Mouse (Mus musculus): ENCODE results near the gene Olfr969. TPM values are rescaled to one million over a fixed set of nuclear protein-coding genes. Genes with fewer than 3 reads are reported as not detected.
"Not testable (repeated sequence)": the region's sequence is repeated elsewhere in the genome, so short reads cannot be mapped to it uniquely, and the experiment has no call there.

The Olfr969 gene
- total RNA-seq (2014; fragmentation: Nextera tagmentation) (not detected in 2 replicates), total RNA-seq (2017) (not detected in 2 replicates), polyA plus RNA-seq (2012) (not detected in 2 replicates)

- DNase-seq (ENCODE audit: low spot score) = no peak
- no peaks in the 10 kb centered on the region for H3K9me3 ChIP-seq (replicated peaks)
- no peaks in the 10 kb centered on the region for H3K4me1 ChIP-seq (ENCODE audit: insufficient read depth, low read depth, low read length)
- no peak within 1 kb of the TSS for H3K4me3 ChIP-seq (ENCODE audit: low read depth, low read length)
- no peaks in the 10 kb centered on the region for H3K36me3 ChIP-seq (replicated peaks)
- no peak for ATAC-seq (ENCODE audit: extremely low read depth, insufficient number of reproducible peaks, low FRiP score, poor library complexity, severe bottlenecking)
- no peaks in the 10 kb centered on the region for H3K27me3 ChIP-seq (ENCODE audit: insufficient read depth, low read length)
- TF ChIP-seq CTCF (IDR thresholded peaks at IDR 0.05; ENCODE audit: low read depth, low read length) = no peak
- TF ChIP-seq POLR2AphosphoS5 (IDR thresholded peaks at IDR 0.05; ENCODE audit: insufficient replicate concordance, low read depth, low read length) = no peak
- TF ChIP-seq GATA1 (IDR thresholded peaks at IDR 0.05; ENCODE audit: borderline replicate concordance, low read length) = no peak
- no peak for TF ChIP-seq TAL1 (conservative IDR thresholded peaks at IDR 0.05; ENCODE audit: low read depth, low read length)
Measured at GRCm38 (mm10) chr9:39790558-39790957, at the start of gene Olfr969. Gene Olfr969, plus strand, starts transcription at chr9:39790945.

- no peaks in the 10 kb centered on the region for H3K4me1 ChIP-seq (ENCODE audit: insufficient read depth, low read depth, low read length)
- H3K36me3 ChIP-seq (replicated peaks) = no peaks in the 10 kb centered on the region
- TF ChIP-seq GATA1 (IDR thresholded peaks at IDR 0.05; ENCODE audit: borderline replicate concordance, low read length) = no peak
- TF ChIP-seq POLR2AphosphoS5 (IDR thresholded peaks at IDR 0.05; ENCODE audit: insufficient replicate concordance, low read depth, low read length) = no peak
- TF ChIP-seq CTCF (IDR thresholded peaks at IDR 0.05; ENCODE audit: low read depth, low read length) = no peak
- TF ChIP-seq GATA2 (IDR thresholded peaks at IDR 0.05; ENCODE audit: borderline replicate concordance, low read depth, low read length) = no peak
- TF ChIP-seq TAL1 (conservative IDR thresholded peaks at IDR 0.05; ENCODE audit: low read depth, low read length) = no peak
- no peak for DNase-seq (ENCODE audit: low spot score)
- no peaks in the 10 kb centered on the region for H3K27me3 ChIP-seq (ENCODE audit: insufficient read depth, low read length)
- no peak within 1 kb of the TSS for H3K4me3 ChIP-seq (ENCODE audit: low read depth, low read length)
- ATAC-seq (ENCODE audit: extremely low read depth, insufficient number of reproducible peaks, low FRiP score, poor library complexity, severe bottlenecking) = no peak
- H3K9me3 ChIP-seq (replicated peaks) = peaks cover 2% of the 10 kb centered on the region; the same call in 1 of the 2 replicates
Measured at GRCm38 (mm10) chr9:39745949-39746348, 44.8 kb upstream of the Olfr969 start, which contains the start of gene Olfr967. Gene Olfr967, plus strand, starts transcription at chr9:39746249.

- Histone ChIP-seq H3K36me3 (replicated peaks) (no peaks in the 10 kb centered on the region), H3K4me3 (ENCODE audit: low read depth, low read length) (no peak overlapping the region), H3K4me1 (ENCODE audit: insufficient read depth, low read depth, low read length) (no peaks in the 10 kb centered on the region), H3K27me3 (ENCODE audit: insufficient read depth, low read length) (no peaks in the 10 kb centered on the region), H3K9me3 (replicated peaks) (peaks cover 2% of the 10 kb centered on the region; the same call in 1 of the 2 replicates)
- no peak for ATAC-seq (ENCODE audit: extremely low read depth, insufficient number of reproducible peaks, low FRiP score, poor library complexity, severe bottlenecking)
- TF ChIP-seq TAL1 (conservative IDR thresholded peaks at IDR 0.05; ENCODE audit: low read depth, low read length) = no peak
- no peak for DNase-seq (ENCODE audit: low spot score)
Measured at GRCm38 (mm10) chr9:39746428-39746827, 44.3 kb upstream of the Olfr969 start.

GRCm38 (mm10) chr9:39783153-39783552 lies 7.6 kb upstream of the Olfr969 start, which contains the start of gene Olfr968:
Gene Olfr968, minus strand, starts transcription at chr9:39783253.
- H3K36me3 ChIP-seq (replicated peaks) = no peaks in the 10 kb centered on the region
- TF ChIP-seq GATA2 (IDR thresholded peaks at IDR 0.05; ENCODE audit: borderline replicate concordance, low read depth, low read length) (no peak), CTCF (IDR thresholded peaks at IDR 0.05; ENCODE audit: low read depth, low read length) (no peak), TAL1 (conservative IDR thresholded peaks at IDR 0.05; ENCODE audit: low read depth, low read length) (no peak), GATA1 (IDR thresholded peaks at IDR 0.05; ENCODE audit: borderline replicate concordance, low read length) (no peak), POLR2AphosphoS5 (IDR thresholded peaks at IDR 0.05; ENCODE audit: insufficient replicate concordance, low read depth, low read length) (no peak)
- no peak for ATAC-seq (ENCODE audit: extremely low read depth, insufficient number of reproducible peaks, low FRiP score, poor library complexity, severe bottlenecking)

GRCm38 (mm10) chr9:39808560-39808959 lies 17.8 kb downstream of the Olfr969 start, which contains the start of gene Olfr970:
Gene Olfr970, plus strand, starts transcription at chr9:39808860.
- H3K4me3 ChIP-seq (ENCODE audit: low read depth, low read length) = no peak within 1 kb of the TSS
- H3K27me3 ChIP-seq (ENCODE audit: insufficient read depth, low read length) = no peaks in the 10 kb centered on the region
- H3K4me1 ChIP-seq (ENCODE audit: insufficient read depth, low read depth, low read length) = no peaks in the 10 kb centered on the region
- H3K36me3 ChIP-seq (replicated peaks) = no peaks in the 10 kb centered on the region
- DNase-seq (ENCODE audit: low spot score) (no peak), ATAC-seq (ENCODE audit: extremely low read depth, insufficient number of reproducible peaks, low FRiP score, poor library complexity, severe bottlenecking) (no peak)
- TF ChIP-seq GATA1 (IDR thresholded peaks at IDR 0.05; ENCODE audit: borderline replicate concordance, low read length) (no peak), GATA2 (IDR thresholded peaks at IDR 0.05; ENCODE audit: borderline replicate concordance, low read depth, low read length) (no peak), CTCF (IDR thresholded peaks at IDR 0.05; ENCODE audit: low read depth, low read length) (no peak), POLR2AphosphoS5 (IDR thresholded peaks at IDR 0.05; ENCODE audit: insufficient replicate concordance, low read depth, low read length) (no peak), TAL1 (conservative IDR thresholded peaks at IDR 0.05; ENCODE audit: low read depth, low read length) (no peak)
- H3K9me3 ChIP-seq (replicated peaks) = 0 out of 2 replicates have a peak, but pooled peaks cover 2% of the 10 kb centered on the region

More at GRCm38 (mm10) chr9:39783153-39783552, 7.6 kb upstream of the Olfr969 start, which contains the start of gene Olfr968:
- H3K9me3 ChIP-seq (replicated peaks) = no peaks in the 10 kb centered on the region
- no peaks in the 10 kb centered on the region for H3K4me1 ChIP-seq (ENCODE audit: insufficient read depth, low read depth, low read length)
- H3K27me3 ChIP-seq (ENCODE audit: insufficient read depth, low read length) = no peaks in the 10 kb centered on the region
- DNase-seq (ENCODE audit: low spot score) = no peak
- no peak within 1 kb of the TSS for H3K4me3 ChIP-seq (ENCODE audit: low read depth, low read length)

- not testable (repeated sequence) for ATAC-seq (ENCODE audit: extremely low read depth, insufficient number of reproducible peaks, low FRiP score, poor library complexity, severe bottlenecking); H3K9me3 ChIP-seq (replicated peaks); H3K27me3 ChIP-seq (ENCODE audit: insufficient read depth, low read length); H3K36me3 ChIP-seq (replicated peaks); DNase-seq (ENCODE audit: low spot score); H3K4me1 ChIP-seq (ENCODE audit: insufficient read depth, low read depth, low read length); H3K4me3 ChIP-seq (ENCODE audit: low read depth, low read length)
Measured at GRCm38 (mm10) chr9:39836576-39836975, 45.8 kb downstream of the Olfr969 start, which contains the start of gene Olfr971. Gene Olfr971, plus strand, starts transcription at chr9:39836876.

Other genes starting within 250 kb of the Olfr969 start
Only the 20 nearest of the 23 such genes appear.
- gene Olfr959, start 215.4 kb upstream of the Olfr969 start, total RNA-seq (2014; fragmentation: Nextera tagmentation) = not detected in 2 replicates
- 0.05 and 0.23 TPM in 2 replicates for gene Olfr959, start 215.4 kb upstream of the Olfr969 start, total RNA-seq (2017)
- not detected in 2 replicates for gene Olfr959, start 215.4 kb upstream of the Olfr969 start, polyA plus RNA-seq (2012)
- gene AW551984, start 186.5 kb upstream of the Olfr969 start, total RNA-seq (2014; fragmentation: Nextera tagmentation) = not detected in 2 replicates
- gene AW551984, start 186.5 kb upstream of the Olfr969 start, total RNA-seq (2017) = 0.27 TPM in 1 of 2 replicates, not detected in the other
- not detected in 2 replicates for gene AW551984, start 186.5 kb upstream of the Olfr969 start, polyA plus RNA-seq (2012)
- not detected in 2 replicates for gene Olfr148, start 180.3 kb upstream of the Olfr969 start, total RNA-seq (2014; fragmentation: Nextera tagmentation)
- gene Olfr148, start 180.3 kb upstream of the Olfr969 start, total RNA-seq (2017) = 0.12 TPM in 1 of 2 replicates, not detected in the other
- gene Olfr148, start 180.3 kb upstream of the Olfr969 start, polyA plus RNA-seq (2012) = not detected in 2 replicates
- not detected in 2 replicates for gene Olfr960, start 169.6 kb upstream of the Olfr969 start, total RNA-seq (2014; fragmentation: Nextera tagmentation)
- gene Olfr960, start 169.6 kb upstream of the Olfr969 start, total RNA-seq (2017) = 0.49 TPM in 1 of 2 replicates, not detected in the other
- gene Olfr960, start 169.6 kb upstream of the Olfr969 start, polyA plus RNA-seq (2012) = not detected in 2 replicates
- not detected in 2 replicates for gene Olfr961, start 145.9 kb upstream of the Olfr969 start, total RNA-seq (2014; fragmentation: Nextera tagmentation)
- 0.11 and 0.12 TPM in 2 replicates for gene Olfr961, start 145.9 kb upstream of the Olfr969 start, total RNA-seq (2017)
- gene Olfr961, start 145.9 kb upstream of the Olfr969 start, polyA plus RNA-seq (2012) = not detected in 2 replicates
- gene Olfr963, start 123.7 kb upstream of the Olfr969 start, total RNA-seq (2014; fragmentation: Nextera tagmentation) = not detected in 2 replicates
- 0.06 TPM in 1 of 2 replicates, not detected in the other for gene Olfr963, start 123.7 kb upstream of the Olfr969 start, total RNA-seq (2017)
- not detected in 2 replicates for gene Olfr963, start 123.7 kb upstream of the Olfr969 start, polyA plus RNA-seq (2012)
- gene Olfr149, start 83.8 kb upstream of the Olfr969 start, total RNA-seq (2014; fragmentation: Nextera tagmentation) = not detected in 2 replicates
- gene Olfr149, start 83.8 kb upstream of the Olfr969 start, total RNA-seq (2017) = 0.17 TPM in 1 of 2 replicates, not detected in the other
- gene Olfr149, start 83.8 kb upstream of the Olfr969 start, polyA plus RNA-seq (2012) = not detected in 2 replicates
- not detected in 2 replicates for gene Olfr965, start 79.6 kb upstream of the Olfr969 start, total RNA-seq (2014; fragmentation: Nextera tagmentation)
- gene Olfr965, start 79.6 kb upstream of the Olfr969 start, total RNA-seq (2017) = 0.23 TPM in 1 of 2 replicates, not detected in the other
- not detected in 2 replicates for gene Olfr965, start 79.6 kb upstream of the Olfr969 start, polyA plus RNA-seq (2012)
- gene Olfr150, start 60.0 kb upstream of the Olfr969 start, total RNA-seq (2014; fragmentation: Nextera tagmentation) = not detected in 2 replicates
- 0.11 TPM in 1 of 2 replicates, not detected in the other for gene Olfr150, start 60.0 kb upstream of the Olfr969 start, total RNA-seq (2017)
- gene Olfr150, start 60.0 kb upstream of the Olfr969 start, polyA plus RNA-seq (2012) = not detected in 2 replicates
- gene Olfr967, start 44.7 kb upstream of the Olfr969 start, total RNA-seq (2014; fragmentation: Nextera tagmentation) = not detected in 2 replicates
- 0.16 TPM in 1 of 2 replicates, not detected in the other for gene Olfr967, start 44.7 kb upstream of the Olfr969 start, total RNA-seq (2017)
- not detected in 2 replicates for gene Olfr967, start 44.7 kb upstream of the Olfr969 start, polyA plus RNA-seq (2012)
- not detected in 2 replicates for gene Olfr968, start 7.7 kb upstream of the Olfr969 start, total RNA-seq (2014; fragmentation: Nextera tagmentation)
- 0.06 and 0.11 TPM in 2 replicates for gene Olfr968, start 7.7 kb upstream of the Olfr969 start, total RNA-seq (2017)
- not detected in 2 replicates for gene Olfr968, start 7.7 kb upstream of the Olfr969 start, polyA plus RNA-seq (2012)
- not detected in 2 replicates for gene Olfr970, start 17.9 kb downstream of the Olfr969 start, total RNA-seq (2014; fragmentation: Nextera tagmentation)
- 0.33 TPM in 1 of 2 replicates, not detected in the other for gene Olfr970, start 17.9 kb downstream of the Olfr969 start, total RNA-seq (2017)
- not detected in 2 replicates for gene Olfr970, start 17.9 kb downstream of the Olfr969 start, polyA plus RNA-seq (2012)
- not detected in 2 replicates for gene Olfr971, start 45.9 kb downstream of the Olfr969 start, total RNA-seq (2014; fragmentation: Nextera tagmentation)
- not detected in 2 replicates for gene Olfr971, start 45.9 kb downstream of the Olfr969 start, total RNA-seq (2017)
- not detected in 2 replicates for gene Olfr971, start 45.9 kb downstream of the Olfr969 start, polyA plus RNA-seq (2012)
- gene Olfr972, start 75.5 kb downstream of the Olfr969 start, total RNA-seq (2014; fragmentation: Nextera tagmentation) = not detected in 2 replicates
- gene Olfr972, start 75.5 kb downstream of the Olfr969 start, total RNA-seq (2017) = 0.44 TPM in 1 of 2 replicates, not detected in the other
- gene Olfr972, start 75.5 kb downstream of the Olfr969 start, polyA plus RNA-seq (2012) = not detected in 2 replicates
- gene Olfr229, start 116.4 kb downstream of the Olfr969 start, total RNA-seq (2014; fragmentation: Nextera tagmentation) = not detected in 2 replicates
- gene Olfr229, start 116.4 kb downstream of the Olfr969 start, total RNA-seq (2017) = 0.16 TPM in 1 of 2 replicates, not detected in the other
- not detected in 2 replicates for gene Olfr229, start 116.4 kb downstream of the Olfr969 start, polyA plus RNA-seq (2012)
- gene Olfr974, start 146.6 kb downstream of the Olfr969 start, total RNA-seq (2014; fragmentation: Nextera tagmentation) = not detected in 2 replicates
- not detected in 2 replicates for gene Olfr974, start 146.6 kb downstream of the Olfr969 start, total RNA-seq (2017)
- not detected in 2 replicates for gene Olfr974, start 146.6 kb downstream of the Olfr969 start, polyA plus RNA-seq (2012)
- 0.38 TPM in 1 of 2 replicates, not detected in the other for gene Olfr975, start 161.1 kb downstream of the Olfr969 start, total RNA-seq (2014; fragmentation: Nextera tagmentation)
- 0.22 and 0.29 TPM in 2 replicates for gene Olfr975, start 161.1 kb downstream of the Olfr969 start, total RNA-seq (2017)
- not detected in 2 replicates for gene Olfr975, start 161.1 kb downstream of the Olfr969 start, polyA plus RNA-seq (2012)
- not detected in 2 replicates for gene Olfr976, start 170.2 kb downstream of the Olfr969 start, total RNA-seq (2014; fragmentation: Nextera tagmentation)
- not detected in 2 replicates for gene Olfr976, start 170.2 kb downstream of the Olfr969 start, total RNA-seq (2017)
- gene Olfr976, start 170.2 kb downstream of the Olfr969 start, polyA plus RNA-seq (2012) = not detected in 2 replicates
- gene Olfr978, start 201.2 kb downstream of the Olfr969 start, total RNA-seq (2014; fragmentation: Nextera tagmentation) = not detected in 2 replicates
- 0.05 and 0.23 TPM in 2 replicates for gene Olfr978, start 201.2 kb downstream of the Olfr969 start, total RNA-seq (2017)
- gene Olfr978, start 201.2 kb downstream of the Olfr969 start, polyA plus RNA-seq (2012) = not detected in 2 replicates
- not detected in 2 replicates for gene Olfr979, start 212.5 kb downstream of the Olfr969 start, total RNA-seq (2014; fragmentation: Nextera tagmentation)
- 0.16 TPM in 1 of 2 replicates, not detected in the other for gene Olfr979, start 212.5 kb downstream of the Olfr969 start, total RNA-seq (2017)
- gene Olfr979, start 212.5 kb downstream of the Olfr969 start, polyA plus RNA-seq (2012) = not detected in 2 replicates

Data from G1E (cell line).